Mouse (Mus musculus): ENCODE data around the gene Pcsk1n.

DNA sequence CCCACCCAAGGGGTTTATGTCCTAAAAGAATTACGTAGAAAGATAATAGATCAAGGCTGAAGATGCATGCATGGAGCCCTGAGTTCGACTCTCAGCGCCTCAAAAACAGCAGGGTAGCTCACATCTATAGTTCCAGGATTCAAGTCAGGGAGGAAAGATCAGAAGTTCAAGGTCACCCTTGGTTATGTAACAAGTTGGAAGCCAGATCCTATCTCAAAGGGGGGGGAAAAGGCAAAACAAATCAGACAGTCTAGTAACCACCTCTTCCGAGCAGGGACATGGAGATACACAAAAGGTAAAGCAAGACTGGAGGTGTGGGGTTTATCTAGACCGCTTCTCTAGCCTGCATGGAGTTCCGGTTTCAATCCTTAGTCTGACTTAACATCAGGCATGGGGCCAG is 6.6 kb downstream of the Pcsk1n start:
- TF ChIP-seq CTCF (IDR thresholded peaks at IDR 0.05; ENCODE audit: low read depth) (no peak), EP300 (optimal IDR thresholded peaks at IDR 0.05) (no peak)

Measured in stomach, postnatal 0 days (tissue).